Mouse (Mus musculus) duodenum, adult 2 months (tissue): ENCODE data around the gene Kcne2. TPM values are rescaled to one million over a fixed set of nuclear protein-coding genes. Genes with fewer than 3 reads are reported as not detected.

ENCODE experiments used
- polyA plus RNA-seq: library from polyadenylated mRNA; depleted of rRNA; stranded (reverse); fragments of >200 nt; gene quantifications from 2 replicates; pipeline ENCODE4 v1.2.3, GENCODE M21; 2012; ENCODE audit warnings: low replicate concordance; rRNA removed

Gene Kcne2
- 0.07 TPM in 1 of 2 replicates, not detected in the other for polyA plus RNA-seq

DNA sequence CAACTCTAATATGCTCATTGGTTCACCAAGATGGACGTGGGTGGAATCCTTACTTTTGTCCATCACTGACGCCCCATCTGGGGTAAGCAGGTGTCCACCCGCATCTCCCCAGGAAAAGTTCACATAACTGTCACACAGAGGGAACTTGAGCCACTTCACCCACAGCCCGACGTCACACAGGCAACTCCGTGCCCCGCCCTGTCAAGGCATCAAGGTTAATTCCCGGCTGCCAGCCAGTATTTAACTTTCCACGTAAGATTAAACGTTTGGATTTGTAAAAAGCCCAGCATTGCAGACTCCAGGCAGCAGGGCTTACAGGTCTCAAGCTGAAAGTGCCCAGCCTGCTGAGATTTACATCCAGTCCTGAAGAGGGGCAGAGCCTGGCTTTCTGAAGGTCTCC is at the start of gene Kcne2:
TSS of gene Kcne2 (plus strand) at position 289 of the 400 bp plus-strand sequence.

DNA sequence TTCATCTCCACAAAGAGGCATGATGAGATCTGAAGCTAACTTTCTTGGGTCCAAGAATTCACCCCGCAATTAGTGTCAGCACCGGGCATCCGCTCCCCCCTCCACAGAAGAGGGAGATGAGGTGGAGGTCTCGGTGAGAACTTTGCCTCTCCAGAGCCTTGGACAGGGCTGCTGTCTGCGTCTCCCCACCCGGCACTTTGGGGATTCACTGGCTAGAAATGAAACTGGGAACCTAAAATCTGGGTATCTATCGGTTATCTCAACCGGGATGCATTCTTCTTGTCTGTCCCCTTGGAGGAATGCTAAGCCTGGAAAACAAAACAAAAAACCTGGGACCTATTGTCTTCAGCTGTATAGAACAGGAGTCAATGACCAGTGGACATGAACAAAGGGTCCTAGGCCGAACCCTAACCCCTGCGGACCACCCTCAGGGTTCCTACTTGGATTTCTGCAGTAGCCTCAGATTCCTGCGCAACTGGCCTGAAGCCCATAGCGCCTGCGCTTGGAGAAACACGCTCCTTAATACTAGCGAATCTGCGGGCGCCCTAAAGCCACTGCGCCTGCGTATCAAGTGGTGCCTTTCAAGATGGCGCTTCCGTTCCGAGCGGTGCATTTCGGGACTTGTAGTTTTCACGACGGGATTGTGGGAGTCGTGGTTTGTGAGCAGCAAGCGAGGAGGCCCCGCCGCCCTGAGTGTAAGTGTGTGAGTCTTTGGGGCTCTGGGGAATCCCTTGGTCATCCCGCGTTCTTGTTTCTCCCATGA is 8.6 kb downstream of the Kcne2 start, which contains the start of gene Smim11:
TSS of gene Smim11 (plus strand) at position 638 of the 763 bp plus-strand sequence.

DNA sequence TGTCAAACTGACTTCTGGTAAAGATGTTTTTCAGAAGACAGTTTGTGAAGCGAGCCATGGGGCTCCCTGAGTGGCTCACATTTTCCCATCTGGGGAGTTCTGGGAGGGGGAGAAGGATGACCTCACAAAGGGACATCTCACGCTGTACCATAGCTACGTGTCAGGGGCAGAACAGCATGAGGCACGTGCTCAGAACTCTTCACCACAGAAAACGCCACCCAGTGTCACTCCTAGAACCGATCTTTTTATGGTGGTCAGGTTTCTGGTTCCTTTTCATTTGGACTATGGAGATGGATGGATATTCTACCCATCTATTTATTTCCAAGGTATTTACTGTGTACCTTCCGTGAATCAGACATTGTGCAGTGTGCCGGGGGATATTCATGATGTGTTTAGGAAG is 29.2 kb downstream of the Kcne2 start, which contains the start of gene Fam243:
TSS of gene Fam243 (minus strand) at position 101 of the 400 bp plus-strand sequence.

Other genes with a start within 250 kb of the Kcne2 start
- gene Mrps6, start 234.1 kb upstream of the Kcne2 start, polyA plus RNA-seq: 8.7 and 11.5 TPM in 2 replicates
- gene Gm49711, start 234.1 kb upstream of the Kcne2 start, polyA plus RNA-seq: 2.3 TPM in 1 of 2 replicates, not detected in the other
- gene Slc5a3, start 234.1 kb upstream of the Kcne2 start, polyA plus RNA-seq: 0.13 and 0.56 TPM in 2 replicates
- gene Smim11, start 8.9 kb downstream of the Kcne2 start, polyA plus RNA-seq: 23.3 and 45.3 TPM in 2 replicates
- gene Fam243, start 29.1 kb downstream of the Kcne2 start, polyA plus RNA-seq: not detected in 2 replicates
- not detected in 2 replicates for gene Kcne1, start 67.1 kb downstream of the Kcne2 start, polyA plus RNA-seq
- gene Rcan1, start 178.5 kb downstream of the Kcne2 start, polyA plus RNA-seq: 7.0 and 8.1 TPM in 2 replicates
- 1.4 and 3.3 TPM in 2 replicates for gene Clic6, start 193.3 kb downstream of the Kcne2 start, polyA plus RNA-seq